Mouse (Mus musculus) colon, adult 2 months (tissue): ENCODE data around the gene Slitrk6. TPM values are rescaled to one million over a fixed set of nuclear protein-coding genes. Genes with fewer than 3 reads are reported as not detected.

Source experiments
- polyA plus RNA-seq: library from polyadenylated mRNA; depleted of rRNA; stranded (reverse); fragments of >200 nt; gene quantifications from 2 replicates; pipeline ENCODE4 v1.2.3, GENCODE M21; 2012; rRNA removed

The Slitrk6 gene
- 0.40 and 0.47 TPM in 2 replicates for polyA plus RNA-seq

GRCm38 (mm10) chr14:110754484-110755307 lies at the start of gene Slitrk6:
Slitrk6 (minus strand) TSS chr14:110755149.

